Mouse (Mus musculus) brain, embryonic 14.5 days (tissue): ENCODE results near the gene Rbm20.

Experiments
- CTCF ChIP-seq: fragments of 200-500 bp; IDR thresholded peaks from 2 replicates; pipeline ENCODE4 v1.5.1; 2012; ENCODE audit warnings: inconsistent platforms, mild to moderate bottlenecking, moderate library complexity, borderline replicate concordance; ENCODE audit not compliant: insufficient read depth, insufficient read length; ENCODE audit errors: extremely low read depth
- POLR2A ChIP-seq: fragments of 200-500 bp; IDR thresholded peaks from 2 replicates; pipeline ENCODE4 v1.6.1; 2012; ENCODE audit warnings: mild to moderate bottlenecking, inconsistent platforms, borderline replicate concordance; ENCODE audit not compliant: poor library complexity, insufficient read depth, insufficient read length, severe bottlenecking; ENCODE audit errors: extremely low read depth

GRCm38 (mm10) chr19:53892838-53893359 is 215.8 kb downstream of the Rbm20 start:
- TF ChIP-seq CTCF = no peak
- no peak for TF ChIP-seq POLR2A
